22 mouse cellular contexts compared by ENCODE assay signal in genomic region chr19:9985900-9986421, GRCm38 (mm10). TPM values are rescaled to one million over a fixed set of nuclear protein-coding genes. Genes with fewer than 3 reads are reported as not detected.
DNase-seq lines count a peak whose midpoint lies in the region; ATAC-seq and TF ChIP-seq lines count a peak whose summit lies in the region.
"Had no signal": no experiment of that assay in that cellular context is flagged by ENCODE, and none has a peak within 500 bp of the region (broad histone marks: within the 10 kb centered on the region; RNA-seq: fewer than 3 reads in every experiment).

No protein-coding gene starts in this region.

- no peaks in the 10 kb centered on the region for H3K9me3 ChIP-seq in erythroblast, embryonic 14.5 days (ENCODE audit: control insufficient read depth, low read length)
- H3K9me3 ChIP-seq in midbrain, embryonic 11.5 days (ENCODE audit: control insufficient read depth, low read length) = no peaks in the 10 kb centered on the region
- no peaks in the 10 kb centered on the region for H3K9me3 ChIP-seq in midbrain, embryonic 10.5 days (replicated peaks)
- H3K9me3 ChIP-seq in liver, embryonic 12.5 days (replicated peaks) = no peaks in the 10 kb centered on the region
- H3K9me3 ChIP-seq: embryonic facial prominence, embryonic 13.5 days; forebrain, embryonic 10.5 days; hindbrain, embryonic 12.5 days; midbrain, embryonic 13.5 days had no signal

- H3K79me2 ChIP-seq in myocyte (ENCODE audit: control insufficient read depth, insufficient read depth) = peaks cover 23% of the 10 kb centered on the region

- H3K4me2 ChIP-seq in midbrain, embryonic 11.5 days = no peak overlapping the region
- peak overlapping the region; percentile 89 for H3K4me2 ChIP-seq in liver, embryonic 12.5 days
- H3K4me2 ChIP-seq in myocyte (ENCODE audit: low read depth) = peak overlapping the region; percentile 92
- H3K4me2 ChIP-seq: embryonic facial prominence, embryonic 13.5 days; hindbrain, embryonic 12.5 days; lung, embryonic 14.5 days; midbrain, embryonic 13.5 days had no signal

- H3K36me3 ChIP-seq in erythroblast, embryonic 14.5 days (ENCODE audit: control insufficient read depth) = peaks cover 53% of the 10 kb centered on the region
- H3K36me3 ChIP-seq in midbrain, embryonic 11.5 days (ENCODE audit: control insufficient read depth, insufficient read depth, low read length) = peaks cover 9% of the 10 kb centered on the region; the same call in 1 of the 2 replicates
- peaks cover 27% of the 10 kb centered on the region for H3K36me3 ChIP-seq in midbrain, embryonic 10.5 days
- peaks cover 37% of the 10 kb centered on the region for H3K36me3 ChIP-seq in liver, embryonic 12.5 days
- H3K36me3 ChIP-seq in myocyte (ENCODE audit: control insufficient read depth, insufficient read depth) = peaks cover 27% of the 10 kb centered on the region

- H3K27me3 ChIP-seq in erythroblast, embryonic 14.5 days (ENCODE audit: control insufficient read depth) = no peaks in the 10 kb centered on the region; the same call in 1 of the 2 replicates
- H3K27me3 ChIP-seq in midbrain, embryonic 11.5 days (ENCODE audit: control insufficient read depth, insufficient read depth, low read length) = no peaks in the 10 kb centered on the region
- no peaks in the 10 kb centered on the region for H3K27me3 ChIP-seq in midbrain, embryonic 10.5 days (ENCODE audit: low read depth, poor library complexity, severe bottlenecking)
- no peaks in the 10 kb centered on the region for H3K27me3 ChIP-seq in liver, embryonic 12.5 days (replicated peaks)
- H3K27me3 ChIP-seq in myocyte (ENCODE audit: control insufficient read depth, insufficient read depth, insufficient read length) = no peaks in the 10 kb centered on the region
- H3K27me3 ChIP-seq: embryonic facial prominence, embryonic 13.5 days; hindbrain, embryonic 12.5 days; midbrain, embryonic 13.5 days had no signal

- peak overlapping the region; percentile 82 for H3K4me3 ChIP-seq in erythroblast, embryonic 14.5 days (replicated peaks)
- no peak overlapping the region for H3K4me3 ChIP-seq in midbrain, embryonic 11.5 days (ENCODE audit: low read depth, low read length)
- no peak overlapping the region for H3K4me3 ChIP-seq in midbrain, embryonic 10.5 days
- 0 out of 2 replicates have a peak overlapping the region, but pooled peaks have one; percentile 92 for H3K4me3 ChIP-seq in liver, embryonic 12.5 days
- H3K4me3 ChIP-seq in myocyte = no peak overlapping the region
- H3K4me3 ChIP-seq: embryonic facial prominence, embryonic 13.5 days; forebrain, embryonic 10.5 days; heart, adult 2 months; hindbrain, embryonic 12.5 days; midbrain, embryonic 13.5 days had no signal

- H3K9ac ChIP-seq in midbrain, embryonic 11.5 days (ENCODE audit: low read length) = no peak overlapping the region
- H3K9ac ChIP-seq in liver, embryonic 12.5 days = no peak overlapping the region
- H3K9ac ChIP-seq: embryonic facial prominence, embryonic 13.5 days; hindbrain, embryonic 12.5 days; lung, embryonic 14.5 days; midbrain, embryonic 13.5 days had no signal

- no peak for ATAC-seq in erythroblast, adult 5-6 weeks (replicated peaks; ENCODE audit: low FRiP score, poor library complexity, severe bottlenecking)
- ATAC-seq in midbrain, embryonic 11.5 days (ENCODE audit: low FRiP score) = no peak
- no peak for ATAC-seq in liver, embryonic 12.5 days
- ATAC-seq: inflammation-experienced regulatory T-cells, adult 6 months; midbrain, embryonic 13.5 days had no signal

- peak; percentile 20 for TF ChIP-seq POLR2A in myocyte (IDR thresholded peaks at IDR 0.05; ENCODE audit: insufficient read length, low read depth)

- peaks cover 79% of the 10 kb centered on the region for H3K4me1 ChIP-seq in erythroblast, embryonic 14.5 days (ENCODE audit: control insufficient read depth)
- peaks cover 6% of the 10 kb centered on the region for H3K4me1 ChIP-seq in midbrain, embryonic 11.5 days (ENCODE audit: control insufficient read depth, insufficient read depth, low read length)
- H3K4me1 ChIP-seq in midbrain, embryonic 10.5 days = peaks cover 35% of the 10 kb centered on the region
- H3K4me1 ChIP-seq in liver, embryonic 12.5 days = peaks cover 85% of the 10 kb centered on the region

- H3ac ChIP-seq in myocyte (ENCODE audit: control insufficient read depth, insufficient read length) = no peak overlapping the region

- DNase-seq in midbrain, embryonic 11.5 days (ENCODE audit: low spot score, missing footprints) = peak; percentile 31
- no peak for DNase-seq in midbrain, embryonic 10.5 days (ENCODE audit: low spot score)
- no peak for DNase-seq in thymus, postnatal 0 days (ENCODE audit: low spot score)
- no peak for DNase-seq in adrenal gland, postnatal 36 days
- DNase-seq: adrenal gland, postnatal 10 days; cerebellum, adult 11 months; cerebellum, postnatal 14 days; gastrocnemius, postnatal 10 days; heart, adult 2 months; kidney, adult 9 months; kidney, postnatal 36 days; lung, embryonic 14.5 days; lung, postnatal 36 days had no signal

- H3K27ac ChIP-seq in midbrain, embryonic 11.5 days (ENCODE audit: low read depth, low read length) = no peak overlapping the region
- H3K27ac ChIP-seq in midbrain, embryonic 10.5 days (replicated peaks) = no peak overlapping the region
- H3K27ac ChIP-seq in liver, embryonic 12.5 days = peak overlapping the region; percentile 99
- H3K27ac ChIP-seq: embryonic facial prominence, embryonic 13.5 days; forebrain, embryonic 10.5 days; heart, adult 2 months; hindbrain, embryonic 12.5 days; midbrain, embryonic 13.5 days had no signal

- WGBS in midbrain, embryonic 11.5 days = 97% methylated on average over 2 of the region's 2 CpGs
- WGBS in midbrain, embryonic 10.5 days = 83% methylated on average over 2 of the region's 2 CpGs
- WGBS in liver, embryonic 12.5 days (ENCODE audit: insufficient replicate concordance) = 78% methylated on average over 2 of the region's 2 CpGs

TF ChIP-seq in myocyte, 11 proteins besides CTCF, POLR2A, EP300 and RAD21:
- TF ChIP-seq POLR2AphosphoS2 (IDR thresholded peaks at IDR 0.05; ENCODE audit: insufficient read length, low read depth) (peak; percentile 72), SRF (IDR thresholded peaks at IDR 0.05; ENCODE audit: control insufficient read depth, insufficient read length, low read depth) (no peak)

RNA-seq across cellular contexts. Expression of gene Fth1, which starts 5.6 kb away (rescaled TPM):
- 1,886 and 6,516 TPM in 2 replicates for polyA plus RNA-seq in erythroblast, embryonic 14.5 days (2012)
- 939 and 1,145 TPM in 2 replicates for total RNA-seq in erythroblast, adult 5-6 weeks (2015; ENCODE audit: low replicate concordance)
- total RNA-seq in erythroblast, adult 5-6 weeks (2017; ENCODE audit: low replicate concordance) = 1,067 and 1,257 TPM in 2 replicates
- polyA plus RNA-seq in midbrain, embryonic 11.5 days (2014; fragmentation: Nextera tagmentation; extraction: Ambion mirVana) = 1,347 and 1,422 TPM in 2 replicates
- 1,350 and 1,398 TPM in 2 replicates for polyA plus RNA-seq in midbrain, embryonic 10.5 days (2016; fragmentation: Nextera tagmentation; extraction: Ambion mirVana)
- polyA plus RNA-seq in liver, embryonic 12.5 days (2016; fragmentation: Nextera tagmentation; extraction: Ambion mirVana) = 5,199 and 5,262 TPM in 2 replicates
- polyA plus RNA-seq in myocyte (2012; fragmentation: generic; extraction: Trizol) = 6,603 TPM
- polyA plus RNA-seq in thymus, postnatal 0 days (2015; fragmentation: Nextera tagmentation; extraction: Ambion mirVana) = 2,555 and 2,649 TPM in 2 replicates
- 1,000 to 10,000 TPM; 2,852 to 3,273 TPM for total RNA-seq in adrenal gland, postnatal 36 days (2021)

RNA-seq across cellular contexts. Expression of gene Best1, which starts 15.5 kb away (rescaled TPM):
- not detected in 2 replicates for polyA plus RNA-seq in erythroblast, embryonic 14.5 days (2012)
- total RNA-seq in erythroblast, adult 5-6 weeks (2015; ENCODE audit: low replicate concordance) = not detected in 2 replicates
- total RNA-seq in erythroblast, adult 5-6 weeks (2017; ENCODE audit: low replicate concordance) = not detected in 2 replicates
- polyA plus RNA-seq in midbrain, embryonic 11.5 days (2014; fragmentation: Nextera tagmentation; extraction: Ambion mirVana) = 1.3 and 1.5 TPM in 2 replicates
- polyA plus RNA-seq in midbrain, embryonic 10.5 days (2016; fragmentation: Nextera tagmentation; extraction: Ambion mirVana) = 1.4 and 2.0 TPM in 2 replicates
- polyA plus RNA-seq in liver, embryonic 12.5 days (2016; fragmentation: Nextera tagmentation; extraction: Ambion mirVana) = 0.17 and 0.32 TPM in 2 replicates
- polyA plus RNA-seq in myocyte (2012; fragmentation: generic; extraction: Trizol) = 6.6 TPM
- polyA plus RNA-seq in thymus, postnatal 0 days (2015; fragmentation: Nextera tagmentation; extraction: Ambion mirVana) = 0.39 and 0.54 TPM in 2 replicates
- total RNA-seq in adrenal gland, postnatal 36 days (2021) = under 1 TPM; 0.16 to 0.36 TPM

RNA-seq across cellular contexts. Expression of gene Rab3il1, which starts 15.5 kb away (rescaled TPM):
- 90.0 and 90.9 TPM in 2 replicates for polyA plus RNA-seq in erythroblast, embryonic 14.5 days (2012)
- 263 and 307 TPM in 2 replicates for total RNA-seq in erythroblast, adult 5-6 weeks (2015; ENCODE audit: low replicate concordance)
- 530 and 535 TPM in 2 replicates for total RNA-seq in erythroblast, adult 5-6 weeks (2017; ENCODE audit: low replicate concordance)
- 36.8 and 40.1 TPM in 2 replicates for polyA plus RNA-seq in midbrain, embryonic 11.5 days (2014; fragmentation: Nextera tagmentation; extraction: Ambion mirVana)
- polyA plus RNA-seq in midbrain, embryonic 10.5 days (2016; fragmentation: Nextera tagmentation; extraction: Ambion mirVana) = 34.6 and 35.6 TPM in 2 replicates
- polyA plus RNA-seq in liver, embryonic 12.5 days (2016; fragmentation: Nextera tagmentation; extraction: Ambion mirVana) = 189 and 191 TPM in 2 replicates
- 15.2 TPM for polyA plus RNA-seq in myocyte (2012; fragmentation: generic; extraction: Trizol)
- polyA plus RNA-seq in thymus, postnatal 0 days (2015; fragmentation: Nextera tagmentation; extraction: Ambion mirVana) = 12.6 and 13.3 TPM in 2 replicates
- total RNA-seq in adrenal gland, postnatal 36 days (2021) = 1 to 10 TPM; 5.6 to 6.6 TPM
- polyA plus RNA-seq: inflammation-experienced regulatory T-cells, adult 6 months had no signal

RNA-seq across cellular contexts. Expression of gene Fads3, which starts 55.4 kb away (rescaled TPM):
- 11.1 and 13.7 TPM in 2 replicates for polyA plus RNA-seq in erythroblast, embryonic 14.5 days (2012)
- 1.7 and 12.1 TPM in 2 replicates for total RNA-seq in erythroblast, adult 5-6 weeks (2015; ENCODE audit: low replicate concordance)
- total RNA-seq in erythroblast, adult 5-6 weeks (2017; ENCODE audit: low replicate concordance) = 9.3 and 18.5 TPM in 2 replicates
- polyA plus RNA-seq in midbrain, embryonic 11.5 days (2014; fragmentation: Nextera tagmentation; extraction: Ambion mirVana) = 5.0 and 5.1 TPM in 2 replicates
- 5.5 and 5.8 TPM in 2 replicates for polyA plus RNA-seq in midbrain, embryonic 10.5 days (2016; fragmentation: Nextera tagmentation; extraction: Ambion mirVana)
- polyA plus RNA-seq in liver, embryonic 12.5 days (2016; fragmentation: Nextera tagmentation; extraction: Ambion mirVana) = 6.9 and 10.0 TPM in 2 replicates
- polyA plus RNA-seq in myocyte (2012; fragmentation: generic; extraction: Trizol) = 557 TPM
- polyA plus RNA-seq in thymus, postnatal 0 days (2015; fragmentation: Nextera tagmentation; extraction: Ambion mirVana) = 1.2 and 1.6 TPM in 2 replicates
- 10 to 100 TPM in 1 of 2 experiments, 1 to 10 TPM in 1; 9.4 to 23.4 TPM for total RNA-seq in adrenal gland, postnatal 36 days (2021)
- polyA plus RNA-seq: inflammation-experienced regulatory T-cells, adult 6 months had no signal

Comparison
In these comparisons a context has a peak if more than half of its experiments do, and no peak if none do; other contexts are left out.
1. H3K4me3 ChIP-seq: peak in erythroblast, embryonic 14.5 days (single experiment) and liver, embryonic 12.5 days (single experiment); none in midbrain, embryonic 11.5 days (single experiment), midbrain, embryonic 10.5 days (single experiment) and myocyte (single experiment).